Mouse (Mus musculus): ENCODE measurements around the gene Nhlrc4. TPM values are rescaled to one million over a fixed set of nuclear protein-coding genes. Genes with fewer than 3 reads are reported as not detected.

The Nhlrc4 gene
- polyA plus RNA-seq, 1 experiment from 2014 or later = 0.34 TPM

DNA sequence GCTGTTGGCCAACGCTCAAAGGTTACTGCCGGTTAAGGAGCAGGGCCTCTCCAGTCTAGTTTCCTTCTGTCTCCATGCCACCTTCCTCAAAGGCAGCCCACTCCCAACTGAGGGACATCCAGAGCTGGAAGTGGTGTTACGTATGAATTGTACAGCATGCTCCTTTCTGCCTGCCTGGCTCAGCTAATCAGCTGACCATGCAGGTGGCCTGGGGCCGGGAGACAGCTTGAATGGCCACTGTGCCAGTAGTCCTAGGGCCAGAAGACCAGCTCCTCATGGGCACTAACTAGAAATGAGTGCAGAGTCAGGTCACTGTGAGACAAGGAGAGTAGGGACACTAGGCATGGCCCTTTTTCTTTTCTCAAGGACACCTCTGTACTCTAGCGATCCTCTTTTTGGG is 8.4 kb upstream of the Nhlrc4 start:
- WGBS (ENCODE audit: insufficient replicate concordance) = 77% methylated on average over 5 of the region's 5 CpGs
- H3K4me1 ChIP-seq (ENCODE audit: control insufficient read depth, insufficient read depth, low read length) = peaks cover 13% of the 10 kb centered on the region
- peaks cover 41% of the 10 kb centered on the region for H3K27me3 ChIP-seq (ENCODE audit: control insufficient read depth, insufficient read depth, low read length)
- ATAC-seq (replicated peaks; ENCODE audit: insufficient number of reproducible peaks, low FRiP score, low TSS enrichment) = no peak
- no peak overlapping the region for H3K27ac ChIP-seq (ENCODE audit: low read depth, low read length)
- no peak overlapping the region for H3K4me2 ChIP-seq
- no peaks in the 10 kb centered on the region for H3K9me3 ChIP-seq (replicated peaks; ENCODE audit: control insufficient read depth, low read length)
- no peak overlapping the region for H3K9ac ChIP-seq (ENCODE audit: low read depth, low read length)
- no peak overlapping the region for H3K4me3 ChIP-seq (ENCODE audit: low read depth, low read length)
- no peaks in the 10 kb centered on the region for H3K36me3 ChIP-seq (ENCODE audit: control insufficient read depth, insufficient read depth, low read length)

DNA sequence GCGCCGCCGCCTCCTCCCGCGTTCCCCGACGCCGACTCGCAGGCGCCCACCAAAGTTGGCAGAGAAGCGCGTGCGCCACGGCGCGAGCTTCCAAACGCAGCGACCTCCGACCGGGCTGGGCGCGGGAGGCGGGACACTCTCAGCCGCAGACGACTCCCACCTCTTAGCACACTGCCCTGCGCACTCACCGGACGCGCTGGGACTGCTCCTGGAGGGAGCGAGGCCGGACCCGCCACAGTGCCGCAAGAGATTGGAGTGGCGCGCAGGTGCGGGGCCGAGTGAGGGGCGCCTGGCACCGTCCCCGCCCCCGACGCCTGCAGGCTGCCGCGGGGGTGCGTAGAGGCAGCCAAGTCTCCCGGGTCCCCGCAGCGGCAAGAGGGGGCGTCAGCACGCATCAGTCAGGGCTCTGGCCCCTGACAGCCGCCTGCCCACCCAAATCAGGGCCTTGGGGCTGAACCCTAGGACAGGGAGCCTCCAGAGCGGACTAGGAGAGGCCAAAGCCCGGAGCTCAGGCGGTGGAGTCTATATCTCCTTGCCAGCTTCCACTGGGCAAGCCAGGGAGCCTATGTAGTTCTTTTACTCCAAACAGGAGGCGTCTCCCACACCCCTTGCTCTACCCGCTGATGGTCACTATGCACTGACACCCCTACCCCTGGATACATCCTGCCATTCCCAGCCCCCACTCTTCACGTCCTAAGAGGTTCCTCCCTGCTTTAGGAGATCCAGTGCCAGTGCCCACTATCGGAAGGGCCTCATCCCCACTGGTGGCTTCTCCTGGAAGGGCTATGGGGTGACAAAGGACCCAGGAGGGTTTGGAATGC is 7.3 kb upstream of the Nhlrc4 start, which contains the start of gene A930017K11Rik:
TSS of gene A930017K11Rik (minus strand) at position 763 of the 821 bp plus-strand sequence.
- peak within 1 kb of the TSS; percentile 52 for H3K4me3 ChIP-seq (ENCODE audit: low read depth, low read length)
- WGBS (ENCODE audit: insufficient replicate concordance) = 2% methylated on average over 57 of the region's 58 CpGs
- H3K36me3 ChIP-seq (ENCODE audit: control insufficient read depth, insufficient read depth, low read length) = no peaks in the 10 kb centered on the region
- H3K27ac ChIP-seq (ENCODE audit: low read depth, low read length) = no peak within 1 kb of the TSS
- peak within 1 kb of the TSS; percentile 30 for H3K9ac ChIP-seq (ENCODE audit: low read depth, low read length)
- ATAC-seq (replicated peaks; ENCODE audit: insufficient number of reproducible peaks, low FRiP score, low TSS enrichment) = no peak; the same call in 1 of the 2 replicates
- peaks cover 41% of the 10 kb centered on the region for H3K27me3 ChIP-seq (ENCODE audit: control insufficient read depth, insufficient read depth, low read length)
- no peaks in the 10 kb centered on the region for H3K9me3 ChIP-seq (replicated peaks; ENCODE audit: control insufficient read depth, low read length)
- H3K4me2 ChIP-seq = peak within 1 kb of the TSS; percentile 78
- H3K4me1 ChIP-seq (ENCODE audit: control insufficient read depth, insufficient read depth, low read length) = peaks cover 13% of the 10 kb centered on the region

DNA sequence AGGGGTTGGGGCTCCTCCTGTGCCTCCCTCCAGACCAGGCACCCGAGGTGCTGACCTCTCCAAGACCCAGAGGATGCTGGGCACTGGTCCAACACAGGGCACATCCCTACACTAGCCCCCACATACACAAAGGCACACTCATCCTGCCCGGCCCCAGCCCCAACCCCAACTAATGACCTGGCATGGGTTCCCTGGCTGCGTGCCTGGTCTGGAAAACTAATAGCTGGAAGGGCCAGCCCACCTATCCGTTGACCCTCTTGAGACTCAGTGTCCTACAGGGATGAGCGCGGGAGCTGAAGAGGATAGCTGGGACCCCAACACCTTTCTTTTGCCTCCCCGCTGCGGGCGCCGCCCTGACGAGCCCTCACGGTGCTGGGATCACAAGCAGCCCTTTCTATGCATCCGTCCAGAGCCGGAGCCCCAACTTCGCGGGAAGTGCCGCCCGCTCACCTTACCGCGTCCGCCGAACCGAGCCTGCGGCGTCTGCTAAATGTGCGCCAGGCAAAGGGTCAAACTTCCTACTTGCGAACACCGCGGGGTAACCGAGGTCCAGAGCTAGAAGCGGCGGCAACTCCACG is 6.6 kb upstream of the Nhlrc4 start:
- H3K9me3 ChIP-seq (replicated peaks; ENCODE audit: control insufficient read depth, low read length) = no peaks in the 10 kb centered on the region
- ATAC-seq (replicated peaks; ENCODE audit: insufficient number of reproducible peaks, low FRiP score, low TSS enrichment) = no peak
- peaks cover 41% of the 10 kb centered on the region for H3K27me3 ChIP-seq (ENCODE audit: control insufficient read depth, insufficient read depth, low read length)
- H3K9ac ChIP-seq (ENCODE audit: low read depth, low read length) = peak overlapping the region; percentile 30; the same call in 1 of the 2 replicates
- H3K4me3 ChIP-seq (ENCODE audit: low read depth, low read length) = peak overlapping the region; percentile 52
- no peak overlapping the region for H3K27ac ChIP-seq (ENCODE audit: low read depth, low read length)
- peak overlapping the region; percentile 78 for H3K4me2 ChIP-seq
- WGBS (ENCODE audit: insufficient replicate concordance) = under 1% methylated on average over 33 of the region's 33 CpGs
- H3K4me1 ChIP-seq (ENCODE audit: control insufficient read depth, insufficient read depth, low read length) = peaks cover 13% of the 10 kb centered on the region
- no peaks in the 10 kb centered on the region for H3K36me3 ChIP-seq (ENCODE audit: control insufficient read depth, insufficient read depth, low read length)

GRCm38 (mm10) chr17:25950706-25951105 is 5.9 kb upstream of the Nhlrc4 start:
- H3K27ac ChIP-seq (ENCODE audit: low read depth, low read length) = no peak overlapping the region
- 0% methylated on average over 1 of the region's 3 CpGs for WGBS (ENCODE audit: insufficient replicate concordance)
- H3K4me2 ChIP-seq = no peak overlapping the region
- H3K9me3 ChIP-seq (replicated peaks; ENCODE audit: control insufficient read depth, low read length) = no peaks in the 10 kb centered on the region
- ATAC-seq (replicated peaks; ENCODE audit: insufficient number of reproducible peaks, low FRiP score, low TSS enrichment) = no peak
- H3K36me3 ChIP-seq (ENCODE audit: control insufficient read depth, insufficient read depth, low read length) = no peaks in the 10 kb centered on the region
- peak overlapping the region; percentile 52; the same call in 1 of the 2 replicates for H3K4me3 ChIP-seq (ENCODE audit: low read depth, low read length)
- H3K9ac ChIP-seq (ENCODE audit: low read depth, low read length) = no peak overlapping the region
- H3K4me1 ChIP-seq (ENCODE audit: control insufficient read depth, insufficient read depth, low read length) = peaks cover 13% of the 10 kb centered on the region
- H3K27me3 ChIP-seq (ENCODE audit: control insufficient read depth, insufficient read depth, low read length) = peaks cover 41% of the 10 kb centered on the region

DNA sequence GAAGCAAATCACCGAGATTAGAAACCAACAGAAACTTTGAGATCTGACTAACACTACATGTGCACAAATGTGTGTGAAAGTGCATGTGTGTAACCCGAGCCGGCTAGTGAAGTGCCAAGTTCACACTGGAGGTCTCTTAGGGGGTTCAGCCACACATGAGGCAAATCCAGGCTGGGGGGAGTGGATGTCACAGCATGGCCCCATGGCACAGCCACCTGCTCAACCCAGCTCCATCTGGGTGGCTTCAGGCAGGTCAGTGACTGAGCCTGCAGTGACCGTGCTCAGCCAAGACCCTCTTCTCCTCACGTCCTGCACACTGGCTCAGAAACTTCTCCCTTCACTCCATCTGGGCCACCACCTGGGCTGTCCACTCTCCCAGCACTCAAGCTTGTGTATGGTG is 5.2 kb upstream of the Nhlrc4 start:
- H3K4me3 ChIP-seq (ENCODE audit: low read depth, low read length) = no peak overlapping the region
- WGBS (ENCODE audit: insufficient replicate concordance) = 75% methylated on average over 5 of the region's 5 CpGs
- ATAC-seq (replicated peaks; ENCODE audit: insufficient number of reproducible peaks, low FRiP score, low TSS enrichment) = no peak
- H3K27me3 ChIP-seq (ENCODE audit: control insufficient read depth, insufficient read depth, low read length) = peaks cover 41% of the 10 kb centered on the region
- no peak overlapping the region for H3K4me2 ChIP-seq
- no peak overlapping the region for H3K9ac ChIP-seq (ENCODE audit: low read depth, low read length)
- H3K27ac ChIP-seq (ENCODE audit: low read depth, low read length) = no peak overlapping the region
- peaks cover 13% of the 10 kb centered on the region for H3K4me1 ChIP-seq (ENCODE audit: control insufficient read depth, insufficient read depth, low read length)
- no peaks in the 10 kb centered on the region for H3K9me3 ChIP-seq (replicated peaks; ENCODE audit: control insufficient read depth, low read length)
- H3K36me3 ChIP-seq (ENCODE audit: control insufficient read depth, insufficient read depth, low read length) = no peaks in the 10 kb centered on the region

- H3K9ac ChIP-seq (ENCODE audit: low read depth, low read length) = no peak overlapping the region
- H3K4me3 ChIP-seq (ENCODE audit: low read depth, low read length) = no peak overlapping the region
- H3K4me2 ChIP-seq = no peak overlapping the region
Measured at GRCm38 (mm10) chr17:25948051-25948450, 3.3 kb upstream of the Nhlrc4 start.

GRCm38 (mm10) chr17:25947576-25947975 is 2.8 kb upstream of the Nhlrc4 start:
- no peak overlapping the region for H3K4me2 ChIP-seq
- H3K27me3 ChIP-seq (ENCODE audit: control insufficient read depth, insufficient read depth, low read length) = peaks cover 30% of the 10 kb centered on the region
- ATAC-seq (replicated peaks; ENCODE audit: insufficient number of reproducible peaks, low FRiP score, low TSS enrichment) = no peak
- 0 out of 2 replicates have a peak overlapping the region, but pooled peaks have one; percentile 10 for H3K27ac ChIP-seq (ENCODE audit: low read depth, low read length)
- no peak overlapping the region for H3K4me3 ChIP-seq (ENCODE audit: low read depth, low read length)
- H3K4me1 ChIP-seq (ENCODE audit: control insufficient read depth, insufficient read depth, low read length) = peaks cover 13% of the 10 kb centered on the region
- 77% methylated on average over 4 of the region's 4 CpGs for WGBS (ENCODE audit: insufficient replicate concordance)
- no peaks in the 10 kb centered on the region for H3K36me3 ChIP-seq (ENCODE audit: control insufficient read depth, insufficient read depth, low read length)
- H3K9me3 ChIP-seq (replicated peaks; ENCODE audit: control insufficient read depth, low read length) = no peaks in the 10 kb centered on the region
- H3K9ac ChIP-seq (ENCODE audit: low read depth, low read length) = peak overlapping the region; percentile 54; the same call in 1 of the 2 replicates

More at GRCm38 (mm10) chr17:25948051-25948450, 3.3 kb upstream of the Nhlrc4 start:
- ATAC-seq (replicated peaks; ENCODE audit: insufficient number of reproducible peaks, low FRiP score, low TSS enrichment) = no peak
- 71% methylated on average over 8 of the region's 8 CpGs for WGBS (ENCODE audit: insufficient replicate concordance)
- peaks cover 35% of the 10 kb centered on the region for H3K27me3 ChIP-seq (ENCODE audit: control insufficient read depth, insufficient read depth, low read length)
- H3K9me3 ChIP-seq (replicated peaks; ENCODE audit: control insufficient read depth, low read length) = no peaks in the 10 kb centered on the region
- no peaks in the 10 kb centered on the region for H3K36me3 ChIP-seq (ENCODE audit: control insufficient read depth, insufficient read depth, low read length)
- peaks cover 13% of the 10 kb centered on the region for H3K4me1 ChIP-seq (ENCODE audit: control insufficient read depth, insufficient read depth, low read length)
- no peak overlapping the region for H3K27ac ChIP-seq (ENCODE audit: low read depth, low read length)

DNA sequence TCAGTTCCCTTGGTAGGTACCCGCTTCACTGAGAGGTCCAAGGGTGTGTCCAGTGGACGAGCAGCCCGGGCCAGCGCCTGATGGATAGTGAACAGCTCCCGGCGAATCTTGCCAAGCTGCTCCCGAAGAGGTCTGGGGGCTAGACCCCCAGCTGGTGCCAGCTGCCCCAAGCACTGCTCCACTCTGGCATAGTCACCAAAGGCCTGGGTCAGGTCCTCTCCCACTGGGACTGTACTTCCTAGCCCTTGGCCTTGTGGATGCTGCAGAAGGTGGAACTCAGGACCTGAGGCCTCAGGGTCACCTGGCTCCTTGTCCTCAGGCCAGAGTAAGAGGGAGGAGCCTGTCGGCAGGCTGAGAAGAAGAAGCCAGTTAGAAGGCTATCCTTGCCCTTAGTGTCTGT is 2.1 kb upstream of the Nhlrc4 start:
- peaks cover 23% of the 10 kb centered on the region for H3K27me3 ChIP-seq (ENCODE audit: control insufficient read depth, insufficient read depth, low read length)
- no peaks in the 10 kb centered on the region for H3K36me3 ChIP-seq (ENCODE audit: control insufficient read depth, insufficient read depth, low read length)
- no peak overlapping the region; the same call in 1 of the 2 replicates for H3K4me2 ChIP-seq
- peaks cover 9% of the 10 kb centered on the region for H3K4me1 ChIP-seq (ENCODE audit: control insufficient read depth, insufficient read depth, low read length)
- ATAC-seq (replicated peaks; ENCODE audit: insufficient number of reproducible peaks, low FRiP score, low TSS enrichment) = no peak
- 80% methylated on average over 8 of the region's 8 CpGs for WGBS (ENCODE audit: insufficient replicate concordance)
- H3K4me3 ChIP-seq (ENCODE audit: low read depth, low read length) = no peak overlapping the region
- H3K27ac ChIP-seq (ENCODE audit: low read depth, low read length) = peak overlapping the region; percentile 58
- H3K9me3 ChIP-seq (replicated peaks; ENCODE audit: control insufficient read depth, low read length) = no peaks in the 10 kb centered on the region
- no peak overlapping the region for H3K9ac ChIP-seq (ENCODE audit: low read depth, low read length)
